Mouse (Mus musculus) gastrocnemius, adult 18-20 months (tissue): ENCODE results near the gene Gm5169. TPM values are rescaled to one million over a fixed set of nuclear protein-coding genes. Genes with fewer than 3 reads are reported as not detected.
"Not testable (repeated sequence)": the region's sequence is repeated elsewhere in the genome, so short reads cannot be mapped to it uniquely, and the experiment has no call there.

Source experiments
- DNase-seq: peaks from one replicate; pipeline ENCODE4 v3.0.0; 2021; ENCODE audit warnings: low spot score
- long read RNA-seq, 2 experiments: library from polyadenylated mRNA; stranded (forward); transcript quantifications; one replicate each; pipeline ENCODE4 v2.0.0; 2021
- total RNA-seq, 2 experiments: library from RNA; stranded (reverse); gene quantifications; 2 replicates each; pipeline ENCODE4 v1.2.3; 2021

Gm5169 gene
- not detected for total RNA-seq
- long read RNA-seq, experiment 1 = 0 reads
- long read RNA-seq, experiment 2 = 0 reads

DNA sequence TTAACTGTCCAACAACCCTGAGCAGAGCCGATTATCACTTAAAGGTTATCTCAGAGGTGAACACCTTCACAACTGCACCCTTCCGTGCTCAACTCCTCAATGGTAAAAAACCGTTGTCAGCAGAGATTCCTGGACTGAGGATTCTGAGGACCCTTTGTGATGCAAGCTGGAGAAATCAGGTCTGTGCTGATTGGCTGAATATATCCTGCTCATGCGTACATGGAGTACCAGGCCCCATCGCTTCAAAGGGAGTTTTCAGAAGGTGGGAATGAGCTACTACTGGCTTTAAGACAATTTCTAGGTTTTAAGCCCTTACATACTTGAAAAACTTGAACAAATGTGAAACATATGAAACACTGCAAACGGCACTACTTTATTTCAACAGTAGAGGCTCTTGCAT, at the start of gene Gm5169:
Gm5169 (minus strand) TSS at position 101 of the 400 bp plus-strand sequence.
- DNase-seq = not testable (repeated sequence)

DNA sequence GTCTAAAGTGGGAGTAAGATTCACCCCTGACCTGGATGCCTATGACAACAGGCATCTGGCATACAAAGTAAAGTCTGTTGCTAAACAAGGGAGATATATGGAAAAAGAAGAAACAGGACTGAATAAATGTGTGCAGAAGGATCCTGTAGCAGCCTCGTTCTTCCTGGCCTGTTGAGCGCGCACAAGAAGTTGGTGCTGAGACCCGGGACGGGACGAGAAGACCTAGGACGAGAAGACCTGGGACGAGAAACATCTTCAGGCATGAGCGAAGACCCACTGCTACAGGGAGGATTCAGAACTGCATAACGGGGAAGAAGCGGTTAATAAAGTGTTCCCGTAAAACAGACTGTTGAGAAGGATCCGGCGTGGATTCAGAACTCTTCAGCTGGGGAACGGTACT, 46.2 kb upstream of the Gm5169 start:
- DNase-seq = not testable (repeated sequence)
